Mouse (Mus musculus) myocyte (in vitro differentiated cells): ENCODE data around the gene 1190002N15Rik.

ENCODE experiments used
- POLR2A ChIP-seq: IDR thresholded peaks from one replicate; pipeline ENCODE4 v1.6.1; 2011; ENCODE audit warnings: low read depth, mild to moderate bottlenecking, control low read depth, moderate library complexity; ENCODE audit not compliant: insufficient read length
- POLR2AphosphoS2 ChIP-seq: IDR thresholded peaks from one replicate; pipeline ENCODE4 v1.6.1; 2011; ENCODE audit warnings: low read depth, control low read depth; ENCODE audit not compliant: insufficient read length
- TCF3 ChIP-seq: IDR thresholded peaks from one replicate; pipeline ENCODE4 v1.6.1; 2011; ENCODE audit warnings: low read depth, control low read depth; ENCODE audit not compliant: insufficient read length
- USF1 ChIP-seq: IDR thresholded peaks from one replicate; pipeline ENCODE4 v1.6.1; 2011; ENCODE audit warnings: low read depth, mild to moderate bottlenecking, control low read depth, moderate library complexity

DNA sequence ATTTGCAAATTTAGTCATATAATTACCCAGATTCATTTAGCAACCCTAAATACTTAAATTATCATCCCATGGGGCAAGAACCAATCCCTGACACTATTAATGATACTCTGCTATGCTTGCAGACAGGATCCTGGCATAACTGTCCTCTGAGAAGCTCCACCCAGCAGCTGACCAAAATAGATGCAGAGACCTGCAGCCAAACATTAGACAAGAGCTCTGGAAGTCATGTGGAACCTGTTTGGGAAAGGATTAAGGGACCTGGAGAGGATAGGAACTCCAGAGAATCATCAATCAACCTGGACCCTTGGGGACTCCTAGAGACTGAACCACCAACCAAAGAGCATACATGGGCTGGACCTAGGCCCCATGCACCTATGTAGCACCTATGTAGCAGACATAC, 26.7 kb downstream of the 1190002N15Rik start:
- TF ChIP-seq USF1 = no peak
- TF ChIP-seq POLR2A = no peak
- no peak for TF ChIP-seq POLR2AphosphoS2
- TF ChIP-seq TCF3 = no peak
